Mouse (Mus musculus): ENCODE measurements around the gene Rnpc3. TPM values are rescaled to one million over a fixed set of nuclear protein-coding genes. Genes with fewer than 3 reads are reported as not detected.
"Not testable (repeated sequence)": the region's sequence is repeated elsewhere in the genome, so short reads cannot be mapped to it uniquely, and the experiment has no call there.

The Rnpc3 gene
- polyA plus RNA-seq (2014; fragmentation: Nextera tagmentation; extraction: Ambion mirVana): 52.2 and 57.8 TPM in 2 replicates

DNA sequence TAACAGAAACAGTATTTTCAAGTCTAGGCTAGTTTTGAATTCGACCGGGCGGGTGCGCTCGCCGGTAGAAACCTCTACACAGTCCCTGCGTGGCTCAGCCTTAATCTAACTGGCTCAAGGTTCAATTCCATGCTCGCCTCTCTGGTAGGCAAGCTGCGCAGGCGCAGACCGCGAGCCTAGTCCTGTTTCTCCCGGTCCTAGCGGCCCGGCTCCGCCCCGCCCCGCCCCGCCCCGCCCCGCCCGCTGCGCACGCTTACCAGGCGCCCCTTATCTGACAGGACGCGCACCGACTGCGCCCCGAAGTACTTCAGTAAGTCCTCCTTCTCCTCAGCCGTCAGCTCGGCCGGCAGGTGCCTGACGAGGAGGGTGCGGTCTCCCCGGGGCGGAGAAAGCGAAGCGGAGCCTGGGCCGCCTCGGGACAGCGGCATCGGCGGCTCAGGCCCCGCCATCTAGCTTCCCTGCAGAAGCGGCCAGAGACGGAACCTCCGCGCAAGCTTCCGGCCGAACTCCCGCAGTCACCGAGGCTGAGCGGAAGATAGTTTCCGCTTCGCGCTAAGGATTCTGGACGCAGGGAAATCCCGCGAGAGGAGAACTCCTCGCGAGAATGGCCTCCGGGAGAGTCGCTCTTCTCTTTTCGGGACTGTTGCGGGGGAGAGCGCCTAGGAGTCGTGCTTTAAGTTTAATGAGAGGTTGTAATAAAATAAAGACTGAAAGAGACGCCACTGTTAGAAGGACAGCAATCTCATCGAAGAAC is at the start of gene Rnpc3:
TSS of gene Rnpc3 (minus strand) at position 544 of the 754 bp plus-strand sequence.
- Histone ChIP-seq H3K27me3 (replicated peaks; ENCODE audit: control insufficient read depth, insufficient read depth, low read length) (no peaks in the 10 kb centered on the region), H3K27ac (ENCODE audit: low read depth, low read length) (peak within 1 kb of the TSS; percentile 99), H3K4me3 (ENCODE audit: low read depth, low read length) (peak within 1 kb of the TSS; percentile 66), H3K36me3 (ENCODE audit: control insufficient read depth, insufficient read depth, low read length) (peaks cover 11% of the 10 kb centered on the region), H3K4me1 (ENCODE audit: control insufficient read depth, insufficient read depth, low read length) (peaks cover 5% of the 10 kb centered on the region), H3K9me3 (replicated peaks; ENCODE audit: control insufficient read depth, low read length) (no peaks in the 10 kb centered on the region), H3K9ac (ENCODE audit: low read length) (peak within 1 kb of the TSS; percentile 84), H3K4me2 (ENCODE audit: low read length) (peak within 1 kb of the TSS; percentile 71)
- WGBS: under 1% methylated on average over 70 of the region's 70 CpGs
- DNase-seq (ENCODE audit: low spot score): peak; percentile 99
- ATAC-seq: peak; percentile 97

DNA sequence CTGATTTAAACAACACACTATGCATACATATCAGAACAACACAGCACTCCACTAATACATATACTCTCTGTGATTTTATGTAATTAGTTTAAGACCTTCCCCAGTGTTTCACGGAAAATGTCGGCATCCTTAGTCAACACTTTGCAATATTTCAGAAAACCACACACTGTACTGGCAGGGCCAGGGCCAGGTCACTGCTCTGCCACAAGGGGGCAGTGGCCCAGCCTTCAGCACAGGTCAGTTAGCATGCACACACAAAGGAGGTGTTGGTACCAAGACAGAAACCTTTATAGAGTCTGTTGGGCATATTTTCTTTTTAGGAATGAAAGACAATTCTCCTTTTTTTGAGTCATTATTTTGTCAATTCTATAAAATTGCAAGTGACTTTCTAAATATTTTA is 27.0 kb upstream of the Rnpc3 start:
- DNase-seq (ENCODE audit: low spot score): peak; percentile 35
- H3K9me3 ChIP-seq (replicated peaks; ENCODE audit: control insufficient read depth, low read length): no peaks in the 10 kb centered on the region
- H3K27me3 ChIP-seq (replicated peaks; ENCODE audit: control insufficient read depth, insufficient read depth, low read length): no peaks in the 10 kb centered on the region
- peak; percentile 83; the same call in 1 of the 2 replicates for ATAC-seq
- H3K9ac ChIP-seq (ENCODE audit: low read length): no peak overlapping the region
- WGBS: 66% methylated on average over 2 of the region's 2 CpGs
- no peak overlapping the region for H3K27ac ChIP-seq (ENCODE audit: low read depth, low read length)
- no peak overlapping the region for H3K4me3 ChIP-seq (ENCODE audit: low read depth, low read length)
- no peaks in the 10 kb centered on the region for H3K4me1 ChIP-seq (ENCODE audit: control insufficient read depth, insufficient read depth, low read length)
- H3K36me3 ChIP-seq (ENCODE audit: control insufficient read depth, insufficient read depth, low read length): no peaks in the 10 kb centered on the region
- no peak overlapping the region for H3K4me2 ChIP-seq (ENCODE audit: low read length)

DNA sequence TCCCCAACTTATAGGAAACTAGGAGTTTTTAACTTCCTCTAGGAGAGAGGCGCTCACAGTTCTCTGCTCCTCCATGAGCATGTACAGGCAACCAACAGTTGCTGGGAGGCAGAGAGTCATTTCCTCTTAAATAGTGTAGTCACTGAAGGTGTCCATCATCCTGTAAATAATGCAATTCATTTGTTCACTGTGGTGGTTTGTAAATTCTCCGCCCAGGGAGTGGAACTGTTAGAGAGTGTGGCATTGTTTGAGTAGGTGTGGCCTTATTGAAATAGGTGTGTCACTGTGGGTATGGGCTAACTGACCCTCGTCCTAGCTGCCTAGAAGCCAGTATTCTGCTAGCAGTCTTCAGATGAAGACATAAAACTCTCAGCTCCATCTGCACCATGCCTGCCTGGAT is 24.4 kb upstream of the Rnpc3 start:
- 73% methylated on average over 3 of the region's 3 CpGs for WGBS
- no peak overlapping the region for H3K4me3 ChIP-seq (ENCODE audit: low read depth, low read length)
- no peak overlapping the region for H3K9ac ChIP-seq (ENCODE audit: low read length)
- no peak overlapping the region for H3K4me2 ChIP-seq (ENCODE audit: low read length)
- no peak for ATAC-seq
- H3K9me3 ChIP-seq (replicated peaks; ENCODE audit: control insufficient read depth, low read length): no peaks in the 10 kb centered on the region
- no peaks in the 10 kb centered on the region for H3K27me3 ChIP-seq (replicated peaks; ENCODE audit: control insufficient read depth, insufficient read depth, low read length)
- no peaks in the 10 kb centered on the region for H3K4me1 ChIP-seq (ENCODE audit: control insufficient read depth, insufficient read depth, low read length)
- no peak for DNase-seq (ENCODE audit: low spot score)
- H3K36me3 ChIP-seq (ENCODE audit: control insufficient read depth, insufficient read depth, low read length): no peaks in the 10 kb centered on the region
- H3K27ac ChIP-seq (ENCODE audit: low read depth, low read length): no peak overlapping the region

DNA sequence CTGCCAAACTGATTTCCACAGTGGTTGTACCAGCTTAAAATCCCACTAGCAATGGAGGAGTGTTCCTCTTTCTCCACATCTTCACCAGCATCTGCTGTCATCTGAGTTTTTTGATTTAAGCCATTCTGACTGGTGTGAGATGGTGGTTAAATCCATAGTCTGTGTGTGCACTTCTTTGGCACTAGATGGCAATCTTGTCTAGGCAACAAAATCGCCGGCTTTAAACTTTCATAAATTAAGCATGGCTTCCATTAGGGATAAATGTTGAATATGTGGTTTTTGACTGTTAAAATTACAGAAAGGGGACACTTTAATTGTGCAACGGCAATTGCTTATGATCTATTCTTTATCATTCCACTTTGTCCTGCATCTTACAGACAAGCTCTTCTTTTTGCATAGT is 21.4 kb upstream of the Rnpc3 start:
- H3K9me3 ChIP-seq (replicated peaks; ENCODE audit: control insufficient read depth, low read length); H3K9ac ChIP-seq (ENCODE audit: low read length); H3K4me2 ChIP-seq (ENCODE audit: low read length); H3K36me3 ChIP-seq (ENCODE audit: control insufficient read depth, insufficient read depth, low read length); H3K4me3 ChIP-seq (ENCODE audit: low read depth, low read length); H3K4me1 ChIP-seq (ENCODE audit: control insufficient read depth, insufficient read depth, low read length); H3K27ac ChIP-seq (ENCODE audit: low read depth, low read length); H3K27me3 ChIP-seq (replicated peaks; ENCODE audit: control insufficient read depth, insufficient read depth, low read length): not testable (repeated sequence)
- peak; percentile 72 for DNase-seq (ENCODE audit: low spot score)
- ATAC-seq: peak; percentile 69; the same call in 1 of the 2 replicates
- 49% methylated on average over 3 of the region's 3 CpGs for WGBS

DNA sequence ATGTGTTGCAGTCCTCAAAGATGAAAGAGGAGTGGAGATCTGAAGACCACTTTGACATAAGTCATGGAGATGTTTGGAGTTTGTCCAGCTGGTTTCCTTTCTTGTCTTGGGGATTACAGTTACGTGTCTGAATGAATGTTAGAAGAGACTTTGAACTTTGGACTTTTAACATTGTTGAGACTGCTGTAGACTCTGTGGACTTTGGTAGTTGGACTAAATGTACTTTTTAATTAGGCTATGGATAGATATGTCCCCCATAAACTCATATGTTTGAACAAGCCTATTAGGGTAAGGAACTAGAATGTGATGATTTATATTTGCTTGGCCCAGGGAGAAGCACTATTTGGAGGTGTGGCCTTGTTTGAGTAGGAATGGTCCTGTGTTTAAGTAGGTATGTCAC is 9.6 kb upstream of the Rnpc3 start:
- WGBS: 90% methylated on average over 1 of the region's 1 CpGs
- Histone ChIP-seq H3K4me1 (ENCODE audit: control insufficient read depth, insufficient read depth, low read length) (no peaks in the 10 kb centered on the region), H3K4me3 (ENCODE audit: low read depth, low read length) (no peak overlapping the region), H3K9ac (ENCODE audit: low read length) (no peak overlapping the region), H3K9me3 (replicated peaks; ENCODE audit: control insufficient read depth, low read length) (no peaks in the 10 kb centered on the region), H3K27ac (ENCODE audit: low read depth, low read length) (no peak overlapping the region), H3K4me2 (ENCODE audit: low read length) (no peak overlapping the region), H3K36me3 (ENCODE audit: control insufficient read depth, insufficient read depth, low read length) (no peaks in the 10 kb centered on the region), H3K27me3 (replicated peaks; ENCODE audit: control insufficient read depth, insufficient read depth, low read length) (no peaks in the 10 kb centered on the region)
- no peak for ATAC-seq
- DNase-seq (ENCODE audit: low spot score): no peak

DNA sequence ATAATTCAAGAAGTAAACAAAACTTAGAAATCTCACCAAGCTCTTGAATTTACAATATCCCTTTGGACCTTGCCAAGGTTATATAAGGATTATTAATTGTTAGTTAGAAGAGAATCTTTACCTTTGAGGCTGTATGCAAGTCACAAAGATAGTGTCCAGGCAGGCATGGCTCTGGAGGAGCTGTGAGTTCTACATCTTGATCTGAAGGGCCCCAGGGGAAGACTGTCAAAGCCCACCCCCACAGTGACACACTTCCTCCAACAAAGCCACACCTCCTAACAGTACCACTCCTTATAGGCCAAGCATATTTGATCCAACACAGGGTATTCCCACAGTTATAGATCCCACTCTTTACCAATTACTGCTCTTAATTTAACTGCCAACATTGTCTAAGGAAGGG is 4.3 kb upstream of the Rnpc3 start:
- Histone ChIP-seq H3K4me1 (ENCODE audit: control insufficient read depth, insufficient read depth, low read length) (peaks cover 5% of the 10 kb centered on the region), H3K4me2 (ENCODE audit: low read length) (no peak overlapping the region), H3K27me3 (replicated peaks; ENCODE audit: control insufficient read depth, insufficient read depth, low read length) (no peaks in the 10 kb centered on the region), H3K4me3 (ENCODE audit: low read depth, low read length) (no peak overlapping the region), H3K9ac (ENCODE audit: low read length) (no peak overlapping the region), H3K9me3 (replicated peaks; ENCODE audit: control insufficient read depth, low read length) (no peaks in the 10 kb centered on the region), H3K36me3 (ENCODE audit: control insufficient read depth, insufficient read depth, low read length) (no peaks in the 10 kb centered on the region), H3K27ac (ENCODE audit: low read depth, low read length) (no peak overlapping the region)
- DNase-seq (ENCODE audit: low spot score) (no peak), ATAC-seq (no peak)

DNA sequence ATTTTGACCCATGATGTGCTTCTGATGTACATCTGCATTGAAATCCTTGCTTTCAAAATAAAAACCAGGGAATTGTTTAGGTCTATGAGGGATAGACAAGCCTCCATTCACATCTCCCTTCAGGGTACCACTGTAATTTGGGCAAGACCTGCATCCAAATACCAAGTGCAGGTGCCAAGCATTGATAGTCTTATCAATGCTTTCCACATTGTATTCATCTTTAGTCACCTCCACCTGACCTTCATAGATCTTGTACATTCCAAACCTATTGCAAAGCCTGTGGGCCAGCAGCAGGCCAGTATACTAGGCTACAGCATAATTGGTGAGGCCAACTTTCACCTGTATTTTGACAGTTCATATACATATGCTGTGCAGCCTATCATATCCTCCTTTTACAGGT is 1.7 kb upstream of the Rnpc3 start:
- ATAC-seq: no peak
- Histone ChIP-seq H3K36me3 (ENCODE audit: control insufficient read depth, insufficient read depth, low read length) (peaks cover 5% of the 10 kb centered on the region), H3K4me2 (ENCODE audit: low read length) (no peak overlapping the region), H3K27me3 (replicated peaks; ENCODE audit: control insufficient read depth, insufficient read depth, low read length) (no peaks in the 10 kb centered on the region), H3K9me3 (replicated peaks; ENCODE audit: control insufficient read depth, low read length) (no peaks in the 10 kb centered on the region), H3K27ac (ENCODE audit: low read depth, low read length) (no peak overlapping the region), H3K9ac (ENCODE audit: low read length) (no peak overlapping the region), H3K4me1 (ENCODE audit: control insufficient read depth, insufficient read depth, low read length) (peaks cover 5% of the 10 kb centered on the region), H3K4me3 (ENCODE audit: low read depth, low read length) (no peak overlapping the region)
- no peak for DNase-seq (ENCODE audit: low spot score)

DNA sequence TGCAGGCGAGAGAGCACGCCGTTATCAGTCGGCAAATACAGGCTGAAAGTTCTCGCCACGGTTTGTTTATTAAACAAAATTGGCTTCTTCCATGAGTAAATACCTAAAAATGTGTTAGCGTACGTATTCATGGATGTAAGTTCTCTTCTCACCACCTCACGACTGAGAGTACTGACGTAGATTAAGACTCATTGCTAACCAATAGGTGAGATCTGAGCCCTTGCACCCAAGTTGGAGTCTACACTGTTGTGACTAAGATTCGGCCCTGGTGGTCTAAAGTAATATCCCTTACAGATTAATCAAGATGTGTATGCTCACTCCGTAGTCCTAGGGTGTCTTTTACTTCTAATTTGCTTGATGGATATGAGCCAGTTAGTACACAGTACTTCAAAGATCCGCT is 615 bp upstream of the Rnpc3 start:
- Histone ChIP-seq H3K9me3 (replicated peaks; ENCODE audit: control insufficient read depth, low read length) (no peaks in the 10 kb centered on the region), H3K27me3 (replicated peaks; ENCODE audit: control insufficient read depth, insufficient read depth, low read length) (no peaks in the 10 kb centered on the region), H3K36me3 (ENCODE audit: control insufficient read depth, insufficient read depth, low read length) (peaks cover 11% of the 10 kb centered on the region), H3K9ac (ENCODE audit: low read length) (peak overlapping the region; percentile 84), H3K4me2 (ENCODE audit: low read length) (peak overlapping the region; percentile 71), H3K4me1 (ENCODE audit: control insufficient read depth, insufficient read depth, low read length) (peaks cover 5% of the 10 kb centered on the region), H3K27ac (ENCODE audit: low read depth, low read length) (peak overlapping the region; percentile 99), H3K4me3 (ENCODE audit: low read depth, low read length) (peak overlapping the region; percentile 66)
- ATAC-seq (no peak), DNase-seq (ENCODE audit: low spot score) (peak; percentile 31)
- WGBS: 20% methylated on average over 13 of the region's 13 CpGs

DNA sequence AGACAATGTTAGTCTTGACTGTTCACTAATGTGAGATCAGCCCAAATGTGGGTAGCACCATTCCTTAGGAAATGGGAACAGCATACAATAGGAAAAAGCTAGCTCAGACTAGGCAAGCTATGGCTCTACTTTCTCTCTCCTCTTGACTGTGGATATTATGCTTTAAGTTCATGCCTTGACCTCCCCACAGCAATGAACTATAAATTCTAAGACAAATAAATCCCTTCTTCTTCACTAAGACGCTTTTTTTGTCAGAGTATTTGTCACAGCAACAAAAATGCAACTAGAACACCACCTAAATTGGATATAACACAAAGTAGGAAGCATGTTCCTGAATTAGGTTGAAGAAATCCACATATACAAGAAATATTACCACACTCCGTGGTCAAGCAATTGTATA is 23.4 kb downstream of the Rnpc3 start, which contains the start of gene Amy1:
TSS of gene Amy1 (minus strand) at position 101 of the 400 bp plus-strand sequence.
- no peaks in the 10 kb centered on the region for H3K9me3 ChIP-seq (replicated peaks; ENCODE audit: control insufficient read depth, low read length)
- H3K4me2 ChIP-seq (ENCODE audit: low read length): no peak within 1 kb of the TSS
- H3K4me3 ChIP-seq (ENCODE audit: low read depth, low read length): no peak within 1 kb of the TSS
- no peak within 1 kb of the TSS for H3K9ac ChIP-seq (ENCODE audit: low read length)
- DNase-seq (ENCODE audit: low spot score): no peak
- no peak for ATAC-seq
- H3K4me1 ChIP-seq (ENCODE audit: control insufficient read depth, insufficient read depth, low read length): no peaks in the 10 kb centered on the region
- H3K27ac ChIP-seq (ENCODE audit: low read depth, low read length): no peak within 1 kb of the TSS
- no peaks in the 10 kb centered on the region for H3K27me3 ChIP-seq (replicated peaks; ENCODE audit: control insufficient read depth, insufficient read depth, low read length)
- WGBS: 97% methylated on average over 2 of the region's 2 CpGs
- H3K36me3 ChIP-seq (ENCODE audit: control insufficient read depth, insufficient read depth, low read length): peaks cover 19% of the 10 kb centered on the region

All from forebrain, embryonic 14.5 days (tissue).